Mouse (Mus musculus): Measurements from ENCODE around the gene Prex1.
"Not testable (repeated sequence)": the region's sequence is repeated elsewhere in the genome, so short reads cannot be mapped to it uniquely, and the experiment has no call there.

DNA sequence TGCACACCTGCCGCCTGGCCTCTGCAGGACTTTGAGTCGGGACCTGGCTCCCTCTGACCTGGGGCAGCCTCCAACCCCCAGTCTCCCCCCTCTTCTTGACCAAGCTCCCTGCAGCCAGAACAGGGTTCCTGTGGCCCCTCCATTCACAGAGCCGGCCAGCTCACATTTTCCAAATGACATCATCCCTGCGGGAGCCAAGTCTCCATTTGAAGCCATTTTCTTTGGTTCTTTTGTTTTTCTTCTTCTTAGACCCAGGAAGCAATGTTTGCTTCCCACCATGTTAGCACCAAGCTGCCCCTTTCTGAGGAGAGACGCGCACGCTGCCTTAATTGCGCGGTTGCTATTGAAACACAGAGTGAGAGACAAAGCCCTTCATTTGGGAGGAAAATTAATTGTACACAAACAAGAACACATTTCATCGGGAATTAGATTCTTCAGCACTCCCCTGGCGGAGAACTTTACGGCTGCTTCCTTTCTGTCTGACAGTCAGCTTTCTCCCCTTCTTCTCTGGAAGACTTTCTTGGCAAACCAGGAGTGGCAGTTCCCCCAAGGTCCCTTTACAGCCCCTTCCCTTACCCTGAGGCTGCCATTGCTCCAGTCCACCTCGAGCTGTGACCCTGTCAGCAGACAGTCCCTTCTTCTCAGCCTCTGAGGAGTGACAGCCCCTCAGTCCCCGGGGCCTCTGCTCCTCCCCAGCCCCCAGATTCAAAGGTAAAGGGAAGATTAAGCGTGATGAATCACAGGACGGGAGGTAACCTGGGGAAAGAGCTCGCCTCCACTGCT lies 196.0 kb downstream of the Prex1 start:
- not testable (repeated sequence) for TF ChIP-seq SMC3 (IDR thresholded peaks at IDR 0.05; ENCODE audit: low read depth, low read length); ZC3H11A (IDR thresholded peaks at IDR 0.05; ENCODE audit: low read depth, low read length); MAFK (IDR thresholded peaks at IDR 0.05; ENCODE audit: insufficient replicate concordance, low read length); HCFC1 (IDR thresholded peaks at IDR 0.05; ENCODE audit: low read depth, low read length); IRF4 (IDR thresholded peaks at IDR 0.05; ENCODE audit: low read depth, low read length); RAD21 (IDR thresholded peaks at IDR 0.05; ENCODE audit: low read depth, low read length); POLR2AphosphoS2 (IDR thresholded peaks at IDR 0.05; ENCODE audit: low read depth, low read length)
